Mouse (Mus musculus): ENCODE data around the gene Spag6.

Spag6 gene

GRCm38 (mm10) chr2:18693871-18694610 is at the start of gene Spag6:
Spag6 (plus strand) TSS chr2:18694032.
- DNase-seq (ENCODE audit: low read depth, low spot score), result no peak

DNA sequence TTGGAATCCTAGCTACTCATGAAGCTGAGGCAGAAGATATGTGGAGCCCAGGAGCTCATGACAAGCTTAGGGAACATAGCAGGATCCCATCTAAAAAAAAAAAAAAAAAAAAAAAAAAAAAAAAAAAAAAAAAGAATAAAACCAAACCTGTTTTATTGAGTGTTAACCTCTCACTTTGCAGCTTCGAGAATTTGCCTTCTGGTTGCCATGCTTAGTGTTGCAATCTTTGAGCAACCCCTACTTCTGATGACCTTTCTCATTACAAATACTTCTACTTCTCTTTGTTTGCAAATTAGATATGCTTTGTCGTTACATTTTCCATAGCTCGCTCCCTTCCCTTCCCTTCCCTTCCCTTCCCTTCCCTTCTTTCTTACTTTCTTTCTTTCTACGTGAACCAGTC is 45.3 kb upstream of the Spag6 start:
- DNase-seq (ENCODE audit: low read depth, low spot score), result no peak

- no peak for DNase-seq (ENCODE audit: low read depth, low spot score)
Measured at GRCm38 (mm10) chr2:18654821-18655220, 39.0 kb upstream of the Spag6 start.

- DNase-seq (ENCODE audit: low read depth, low spot score), result no peak
Measured at GRCm38 (mm10) chr2:18664003-18664402, 29.8 kb upstream of the Spag6 start.

GRCm38 (mm10) chr2:18671041-18671440 is 22.8 kb upstream of the Spag6 start:
- DNase-seq (ENCODE audit: low read depth, low spot score), result no peak

- peak; percentile 90 for DNase-seq (ENCODE audit: low read depth, low spot score)
Measured at GRCm38 (mm10) chr2:18672133-18672765, 21.6 kb upstream of the Spag6 start, which contains the start of gene Commd3. Commd3 (plus strand) TSS chr2:18672384.

DNA sequence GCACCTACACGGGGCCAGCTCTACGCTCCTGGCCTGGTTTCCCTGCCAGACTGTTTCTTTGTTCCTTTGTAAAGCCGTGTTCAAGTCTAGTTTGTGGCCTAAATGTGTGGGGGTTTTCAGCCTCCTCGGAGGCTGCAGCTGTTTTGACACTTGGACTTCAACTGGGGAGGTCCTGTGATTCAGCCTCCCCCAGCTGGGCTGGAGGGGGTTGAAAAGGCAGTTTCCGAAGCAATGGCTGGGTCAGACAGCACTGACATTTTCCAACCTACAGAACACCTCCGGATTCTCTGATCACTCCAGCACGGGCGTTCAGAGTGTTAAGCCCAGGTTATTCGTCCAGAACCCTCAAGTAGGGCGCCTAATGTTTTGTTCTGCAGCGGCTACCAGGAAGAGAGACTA is 21.1 kb upstream of the Spag6 start:
- DNase-seq (ENCODE audit: low read depth, low spot score), result no peak

DNA sequence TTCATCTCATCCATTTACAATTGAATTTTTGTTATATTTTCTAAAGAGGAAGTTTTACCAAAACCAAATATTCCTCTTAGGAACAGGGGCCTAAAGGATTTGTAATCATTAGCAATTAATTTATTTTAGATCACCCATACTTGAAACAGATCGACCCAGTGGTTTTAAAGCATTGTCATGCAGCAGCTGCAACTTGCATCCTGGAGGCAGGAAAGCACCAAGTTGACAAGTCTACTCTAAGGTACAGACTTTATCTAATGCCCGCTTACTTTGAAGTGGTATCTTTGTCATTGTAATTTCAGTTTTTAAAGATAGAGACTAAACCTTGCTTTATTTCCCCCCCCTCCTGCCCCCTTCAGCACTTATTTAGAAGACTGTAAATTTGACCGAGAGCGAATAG is 20.1 kb upstream of the Spag6 start:
- no peak for DNase-seq (ENCODE audit: low read depth, low spot score)

GRCm38 (mm10) chr2:18674193-18674902 is 19.5 kb upstream of the Spag6 start:
- no peak for DNase-seq (ENCODE audit: low read depth, low spot score)

DNA sequence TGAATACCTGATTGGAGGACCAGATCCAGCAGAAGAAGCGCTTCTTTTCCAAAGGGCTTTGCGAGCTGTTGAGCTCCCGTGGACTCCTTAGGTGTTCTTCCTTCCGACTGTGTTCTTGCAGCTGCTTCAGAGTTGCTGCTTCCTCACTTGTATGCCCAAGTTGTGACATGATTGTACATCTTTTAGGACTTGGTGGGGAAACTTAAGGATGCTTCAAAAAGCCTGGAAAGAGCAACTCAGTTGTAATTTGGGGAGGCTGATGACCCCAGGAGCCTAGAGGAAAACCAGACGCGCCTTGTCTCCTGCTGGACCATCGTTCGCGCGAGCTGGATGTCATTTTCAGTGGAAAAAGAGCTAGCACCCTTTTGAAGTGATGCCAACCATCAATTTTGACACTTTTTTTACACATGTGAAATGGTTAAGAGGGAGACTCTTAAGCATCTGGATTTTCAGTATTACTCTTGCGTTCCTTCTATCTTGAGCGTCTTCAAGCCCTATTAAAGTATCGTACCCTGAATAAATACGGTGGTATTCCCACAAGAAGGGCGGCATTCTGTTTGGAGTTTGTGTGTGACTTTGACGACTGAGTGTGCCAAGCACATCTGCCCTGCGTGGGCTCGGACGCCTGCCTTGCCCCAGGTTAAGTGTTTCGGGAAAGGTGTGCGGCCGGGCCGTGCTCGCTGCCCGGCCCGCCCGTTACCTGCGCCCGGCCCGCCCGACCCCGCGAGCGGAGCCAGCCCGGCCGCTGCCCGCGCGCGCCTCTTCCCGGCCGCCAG is 18.0 kb upstream of the Spag6 start:
- no peak for DNase-seq (ENCODE audit: low read depth, low spot score)

DNA sequence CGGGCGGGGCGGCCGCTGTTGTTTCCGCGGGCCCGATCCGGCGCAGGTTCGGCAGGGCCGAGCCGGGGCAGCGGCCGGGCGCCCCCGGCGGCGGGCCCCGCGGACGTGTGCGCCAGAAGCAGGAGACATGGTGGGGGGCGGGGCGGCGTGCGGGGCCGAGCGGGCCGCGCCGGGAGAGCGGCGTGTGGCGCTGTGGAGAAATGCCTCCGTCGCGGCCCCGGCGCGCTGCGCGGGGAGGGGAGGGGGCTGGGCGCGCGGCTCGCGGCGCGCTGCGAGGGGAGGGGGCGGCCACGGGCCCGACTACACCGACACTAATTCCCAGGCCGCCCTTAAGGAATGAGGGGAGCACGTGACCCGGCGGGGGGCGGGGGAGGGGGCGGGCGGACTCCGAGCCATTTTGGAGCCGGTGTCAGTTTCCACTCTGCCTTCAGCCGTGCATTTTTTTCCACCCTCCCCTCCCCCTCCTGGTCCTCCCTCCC is 17.3 kb upstream of the Spag6 start:
- peak; percentile 69 for DNase-seq (ENCODE audit: low read depth, low spot score)

GRCm38 (mm10) chr2:18676936-18677491 is 16.8 kb upstream of the Spag6 start, which contains the start of gene Bmi1:
Bmi1 (plus strand) TSS chr2:18677018.
- no peak for DNase-seq (ENCODE audit: low read depth, low spot score)

GRCm38 (mm10) chr2:18677631-18678471 is 16.0 kb upstream of the Spag6 start:
- no peak for DNase-seq (ENCODE audit: low read depth, low spot score)

DNA sequence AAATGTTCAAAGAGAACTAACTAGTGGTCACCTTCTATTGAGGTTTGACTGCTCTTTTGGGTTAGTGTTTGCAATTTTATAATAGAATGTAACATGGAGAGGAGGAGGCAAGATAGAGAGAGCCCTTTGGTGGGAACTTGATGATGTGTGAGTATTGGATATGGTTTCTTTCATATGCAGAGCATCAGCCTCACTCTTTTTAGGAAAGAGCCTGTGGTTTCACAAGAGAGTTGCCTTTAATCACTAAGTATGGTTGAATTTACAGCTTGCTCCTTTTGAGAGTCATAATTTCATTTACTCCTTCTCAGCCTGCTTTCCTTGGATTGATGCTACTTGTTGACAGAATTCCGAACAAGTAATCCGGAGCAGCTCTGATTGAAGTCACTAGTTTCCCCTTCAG is 14.1 kb upstream of the Spag6 start:
- DNase-seq (ENCODE audit: low read depth, low spot score), result no peak

GRCm38 (mm10) chr2:18680501-18680900 is 13.3 kb upstream of the Spag6 start:
- DNase-seq (ENCODE audit: low read depth, low spot score), result no peak

DNA sequence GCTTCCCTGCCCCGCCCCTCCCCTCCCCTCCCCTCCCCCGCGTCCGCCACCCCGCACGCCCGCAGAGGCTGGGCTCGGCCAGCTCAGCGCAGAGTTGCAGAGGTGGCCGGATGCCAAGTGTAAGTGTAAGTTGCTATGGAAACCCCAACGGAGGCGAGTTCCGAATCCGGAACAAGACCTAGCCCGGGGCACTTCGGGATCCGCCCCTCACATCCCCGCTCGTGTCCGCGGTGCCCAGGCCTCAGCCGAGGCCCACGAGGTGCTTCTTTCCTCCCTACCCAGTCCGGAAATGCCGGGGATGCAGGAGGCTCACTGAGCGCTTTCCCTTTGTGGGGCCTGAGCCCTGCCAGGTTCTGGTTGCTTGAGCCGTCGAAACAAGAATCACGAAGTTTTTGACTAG is 12.9 kb upstream of the Spag6 start:
- DNase-seq (ENCODE audit: low read depth, low spot score), result no peak

DNA sequence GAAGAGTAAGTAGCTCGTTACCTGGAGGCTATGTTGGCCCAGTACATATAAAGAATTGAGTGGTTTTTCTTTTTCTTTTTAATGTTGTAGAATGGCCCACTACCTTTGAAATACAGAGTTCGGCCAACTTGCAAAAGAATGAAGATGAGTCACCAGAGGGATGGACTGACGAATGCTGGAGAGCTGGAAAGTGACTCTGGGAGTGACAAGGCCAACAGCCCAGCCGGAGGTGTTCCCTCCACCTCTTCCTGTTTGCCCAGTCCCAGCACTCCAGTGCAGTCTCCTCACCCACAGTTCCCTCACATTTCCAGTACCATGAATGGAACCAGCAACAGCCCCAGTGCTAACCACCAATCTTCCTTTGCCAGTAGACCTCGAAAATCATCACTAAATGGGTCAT is 9.8 kb upstream of the Spag6 start:
- DNase-seq (ENCODE audit: low read depth, low spot score), result no peak

DNA sequence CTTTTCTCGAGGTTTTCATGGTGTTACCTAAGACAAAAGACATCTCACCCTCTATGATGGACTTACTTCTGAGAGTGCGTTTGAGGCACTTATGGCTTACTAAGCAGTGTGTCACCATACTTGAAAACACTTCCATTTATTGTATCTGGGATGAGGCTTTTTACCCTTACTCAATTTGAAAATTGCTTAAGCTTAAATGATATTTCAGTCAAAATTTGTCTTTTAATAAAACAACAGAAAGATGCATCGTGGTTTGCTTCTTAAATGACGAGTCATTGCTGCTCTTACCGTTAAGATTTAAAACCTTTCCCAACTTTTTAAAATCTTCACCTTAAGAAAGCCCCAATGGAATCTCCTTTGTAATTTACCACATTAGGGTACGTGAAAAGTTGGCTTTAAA is 7.4 kb upstream of the Spag6 start:
- no peak for DNase-seq (ENCODE audit: low read depth, low spot score)

DNA sequence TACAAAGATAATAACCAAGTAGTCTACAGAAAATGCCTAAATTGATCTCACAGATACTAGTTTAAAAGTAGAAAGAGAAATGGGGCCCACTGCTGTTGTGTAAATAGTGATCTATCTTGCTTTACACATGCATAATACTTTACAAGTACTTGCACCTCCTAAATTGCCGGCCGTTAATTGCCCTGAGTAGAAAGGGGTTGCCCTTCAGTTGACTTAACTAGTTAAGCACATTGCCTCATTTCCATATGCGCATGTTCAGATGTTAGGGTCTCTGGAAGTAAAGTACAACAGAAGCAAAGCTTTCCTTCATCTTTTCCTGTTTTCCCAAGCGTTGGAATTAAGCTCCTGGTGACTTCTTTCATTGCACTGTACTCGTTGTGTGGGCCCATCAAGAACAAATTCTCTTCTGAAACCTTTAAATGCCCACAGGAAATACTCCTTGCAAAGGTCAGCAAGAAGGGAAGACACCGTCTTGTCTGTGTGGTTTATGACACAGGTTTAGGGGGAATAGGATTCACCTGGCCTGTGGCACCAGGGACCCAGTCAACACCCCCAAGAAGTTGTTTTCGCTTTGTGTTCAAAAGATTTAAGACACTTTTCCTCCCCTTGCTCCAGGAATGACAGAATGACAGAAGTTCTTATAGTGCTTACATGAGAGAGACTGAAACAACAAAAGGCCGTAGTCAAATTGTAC is 6.9 kb upstream of the Spag6 start:
- DNase-seq (ENCODE audit: low read depth, low spot score), result no peak

DNA sequence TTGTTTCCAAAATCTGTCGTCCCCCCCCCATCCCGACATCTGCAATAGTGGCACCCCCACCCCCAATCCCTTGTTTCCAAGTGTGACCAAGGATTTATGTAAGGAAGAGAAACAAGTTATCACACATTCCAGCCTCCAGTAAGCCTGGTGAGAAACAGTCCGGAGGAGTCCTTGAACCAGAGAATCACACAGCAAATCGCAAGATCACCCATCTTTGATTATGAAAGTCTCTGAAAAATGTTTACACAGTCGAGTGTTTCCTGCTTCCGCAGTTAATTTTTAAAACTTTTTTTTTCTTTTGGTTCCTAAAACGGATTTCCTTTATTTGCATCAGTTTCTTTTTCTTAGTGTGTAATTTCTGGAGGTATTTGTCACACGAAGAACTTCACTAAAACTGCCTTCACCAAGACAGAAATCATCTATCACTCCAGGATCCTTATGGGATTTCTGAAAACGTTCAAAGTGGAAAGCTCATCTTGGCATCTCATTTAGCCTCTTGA is 6.1 kb upstream of the Spag6 start:
- DNase-seq (ENCODE audit: low read depth, low spot score), result no peak
